22 mouse cellular contexts compared by ENCODE assay signal in genomic region chr4:119777146-119777545, GRCm38 (mm10). TPM values are rescaled to one million over a fixed set of nuclear protein-coding genes. Genes with fewer than 3 reads are reported as not detected.
DNase-seq lines count a peak whose midpoint lies in the region; TF ChIP-seq lines count a peak whose summit lies in the region.
"Had no signal": no experiment of that assay in that cellular context is flagged by ENCODE, and none has a peak within 500 bp of the region (broad histone marks: within the 10 kb centered on the region; RNA-seq: fewer than 3 reads in every experiment).

No protein-coding gene starts in this region.

- TF ChIP-seq CTCF in kidney, adult 2 months (conservative IDR thresholded peaks at IDR 0.05; ENCODE audit: insufficient read depth, insufficient read length, low read depth, low read length) = no peak

- no peak overlapping the region for H3K4me3 ChIP-seq in kidney, adult 2 months (ENCODE audit: insufficient read depth, low read depth, low read length)
- H3K4me3 ChIP-seq: embryonic facial prominence, embryonic 12.5 days; erythroblast, embryonic 14.5 days; forebrain, embryonic 12.5 days; forebrain, embryonic 15.5 days; heart, adult 2 months; heart, embryonic 10.5 days; heart, embryonic 13.5 days; hindbrain, embryonic 13.5 days had no signal

- no peaks in the 10 kb centered on the region for H3K27me3 ChIP-seq in kidney, adult 2 months (replicated peaks; ENCODE audit: control insufficient read depth, insufficient read depth, low read length)
- H3K27me3 ChIP-seq: embryonic facial prominence, embryonic 12.5 days; forebrain, embryonic 15.5 days; hindbrain, embryonic 13.5 days; Patski had no signal

- H3K4me1 ChIP-seq in kidney, adult 2 months (ENCODE audit: control insufficient read depth, insufficient read depth, low read length) = no peaks in the 10 kb centered on the region; the same call in 1 of the 2 replicates
- H3K4me1 ChIP-seq: embryonic facial prominence, embryonic 12.5 days; forebrain, embryonic 12.5 days; heart, embryonic 10.5 days; hindbrain, embryonic 13.5 days had no signal

- peak; percentile 41 for DNase-seq in kidney, adult 2 months
- DNase-seq in kidney, adult 18-20 months = no peak
- DNase-seq in kidney, postnatal 10 days = peak; percentile 17
- DNase-seq in kidney, adult 11 months = no peak
- DNase-seq in NIH3T3 (ENCODE audit: low read depth) = peak; percentile 75
- DNase-seq in kidney, postnatal 36 days = peak; percentile 13 to 21
- DNase-seq in retina, embryonic 14.5 days (ENCODE audit: low spot score) = no peak
- DNase-seq: adrenal gland, postnatal 10 days; cerebellum, adult 18-20 months; cerebellum, adult 9-10 months; cerebellum, postnatal 14 days; gastrocnemius, postnatal 25 days; heart, adult 2 months; heart, postnatal 14 days had no signal

- TF ChIP-seq POLR2A in kidney, adult 2 months (IDR thresholded peaks at IDR 0.05; ENCODE audit: low read depth, low read length) = no peak

- 66% methylated on average over 3 of the region's 3 CpGs for WGBS in kidney, adult 2 months

- H3K36me3 ChIP-seq in kidney, adult 2 months (ENCODE audit: control insufficient read depth, insufficient read depth, low read length) = no peaks in the 10 kb centered on the region
- H3K36me3 ChIP-seq: embryonic facial prominence, embryonic 12.5 days; forebrain, embryonic 12.5 days; forebrain, embryonic 15.5 days; heart, embryonic 10.5 days; heart, embryonic 13.5 days; hindbrain, embryonic 13.5 days had no signal

- no peak overlapping the region for H3K27ac ChIP-seq in kidney, adult 2 months (ENCODE audit: insufficient read depth, low read depth, low read length)
- H3K27ac ChIP-seq: embryonic facial prominence, embryonic 12.5 days; forebrain, embryonic 12.5 days; forebrain, embryonic 15.5 days; heart, adult 2 months; heart, embryonic 10.5 days; heart, embryonic 13.5 days; hindbrain, embryonic 13.5 days had no signal

RNA-seq across cellular contexts. Expression of gene Hivep3, which starts 43.6 kb away (rescaled TPM):
- polyA plus RNA-seq in kidney, adult 2 months (2012; rRNA removed) = 4.8 and 5.8 TPM in 2 replicates

Comparison
In these comparisons a context has a peak if more than half of its experiments do, and no peak if none do; other contexts are left out.
1. DNase-seq: peak in kidney, adult 2 months (single experiment), kidney, postnatal 10 days (single experiment), NIH3T3 (single experiment) and kidney, postnatal 36 days (2 of 2); none in kidney, adult 18-20 months (single experiment), kidney, adult 11 months (single experiment) and retina, embryonic 14.5 days (single experiment).